ENCODE assay signal across 8 mouse cellular contexts in the genomic region with DNA sequence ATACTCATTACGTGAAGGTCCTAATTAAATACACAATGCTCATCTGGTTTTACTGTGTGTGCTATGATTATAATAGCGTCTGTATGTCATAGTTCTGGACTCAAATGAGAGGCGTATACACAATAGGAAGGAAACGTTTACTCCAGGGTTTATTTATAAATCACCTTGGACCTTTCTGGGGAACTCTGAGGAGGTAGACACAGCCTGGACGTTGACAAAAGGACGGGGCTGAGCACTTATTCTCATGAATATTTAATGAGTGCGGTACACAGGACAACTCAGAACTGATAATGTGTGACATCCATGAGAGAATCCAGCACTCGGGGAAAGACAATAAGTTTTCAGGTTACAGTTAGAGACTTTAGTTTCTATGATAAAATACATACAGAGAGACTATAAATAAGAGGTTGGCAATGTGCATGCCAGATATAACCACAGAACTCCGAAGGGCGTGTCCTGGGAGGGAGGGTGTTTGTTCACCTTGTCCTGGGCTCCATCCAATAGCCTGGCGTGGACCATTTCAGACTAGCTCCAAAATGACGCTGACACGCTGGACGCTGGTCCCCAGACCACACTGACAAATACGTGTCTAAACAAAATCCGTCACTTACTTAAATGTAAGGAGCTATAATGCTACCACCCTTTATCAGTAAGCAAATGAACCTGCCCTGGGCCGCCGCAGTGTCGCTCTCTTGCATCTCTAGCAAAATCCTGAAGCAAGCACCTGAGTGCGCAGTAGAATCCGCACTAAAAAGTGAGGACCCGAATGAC. TPM values are rescaled to one million over a fixed set of nuclear protein-coding genes. Genes with fewer than 3 reads are reported as not detected.
A peak's percentile ranks its signal among the peaks of the same experiment; 100 is the strongest.
DNase-seq lines count a peak whose midpoint lies in the region; ATAC-seq and TF ChIP-seq lines count a peak whose summit lies in the region.

No protein-coding gene starts in this region.

- TF ChIP-seq CTCF in cortical plate, adult 2 months (IDR thresholded peaks at IDR 0.05; ENCODE audit: extremely low read depth, insufficient read depth, low read length) = no peak

- peak; percentile 30; the same call in 1 of the 2 replicates for ATAC-seq in heart, embryonic 16.5 days (replicated peaks; ENCODE audit: extremely low read depth, insufficient read depth, low FRiP score)
- peak; percentile 56 for ATAC-seq in liver, embryonic 16.5 days (ENCODE audit: low read depth)
- ATAC-seq in neutrophil, adult 5-6 weeks (ENCODE audit: extremely low read depth, insufficient number of reproducible peaks, low FRiP score, poor library complexity, severe bottlenecking) = peak; percentile 53; the same call in 1 of the 2 replicates

- peak; percentile 4 for DNase-seq in left cerebral cortex, adult 11 months (ENCODE audit: low spot score)
- no peak for DNase-seq in left cerebral cortex, adult 18-20 months (ENCODE audit: low spot score in 2 of 2)
- no peak for DNase-seq in gastrocnemius, postnatal 4 days (ENCODE audit: low spot score in 2 of 2)
- DNase-seq in ovary, postnatal 36 days (ENCODE audit: low spot score) = no peak

- H3K4me1 ChIP-seq in cortical plate, adult 2 months (ENCODE audit: control insufficient read depth, insufficient read depth, low read length) = no peaks in the 10 kb centered on the region
- H3K4me1 ChIP-seq in heart, embryonic 16.5 days (ENCODE audit: control insufficient read depth, insufficient read depth, low read length) = peaks cover 5% of the 10 kb centered on the region; the same call in 1 of the 2 replicates
- peaks cover 3% of the 10 kb centered on the region; the same call in 1 of the 2 replicates for H3K4me1 ChIP-seq in liver, embryonic 16.5 days (ENCODE audit: control insufficient read depth, low read depth, low read length)

- no peaks in the 10 kb centered on the region for H3K9me3 ChIP-seq in heart, embryonic 16.5 days (replicated peaks; ENCODE audit: control insufficient read depth, low read length)
- no peaks in the 10 kb centered on the region for H3K9me3 ChIP-seq in liver, embryonic 16.5 days (replicated peaks; ENCODE audit: control insufficient read depth, low read length)

- H3K27me3 ChIP-seq in heart, embryonic 16.5 days (ENCODE audit: control insufficient read depth, insufficient read depth, low read length) = 0 out of 2 replicates have a peak, but pooled peaks cover 2% of the 10 kb centered on the region
- H3K27me3 ChIP-seq in liver, embryonic 16.5 days (ENCODE audit: control insufficient read depth, insufficient read depth, low read depth, low read length) = no peaks in the 10 kb centered on the region

- WGBS in heart, embryonic 16.5 days = 12% methylated on average over 22 of the region's 22 CpGs
- 9% methylated on average over 22 of the region's 22 CpGs for WGBS in liver, embryonic 16.5 days (ENCODE audit: insufficient replicate concordance)

- TF ChIP-seq POLR2A in cortical plate, adult 2 months (IDR thresholded peaks at IDR 0.05; ENCODE audit: extremely low read depth, insufficient read depth, low read length) = no peak

- peak overlapping the region; percentile 68 for H3K4me2 ChIP-seq in heart, embryonic 16.5 days (ENCODE audit: low read depth, low read length)
- peak overlapping the region; percentile 85 for H3K4me2 ChIP-seq in liver, embryonic 16.5 days (ENCODE audit: low read depth, low read length)

- peak overlapping the region; percentile 79 for H3K9ac ChIP-seq in heart, embryonic 16.5 days (ENCODE audit: low read length)
- peak overlapping the region; percentile 66 for H3K9ac ChIP-seq in liver, embryonic 16.5 days (ENCODE audit: low read depth, low read length)

- no peaks in the 10 kb centered on the region for H3K36me3 ChIP-seq in heart, embryonic 16.5 days (ENCODE audit: control insufficient read depth, insufficient read depth)
- no peaks in the 10 kb centered on the region for H3K36me3 ChIP-seq in liver, embryonic 16.5 days (ENCODE audit: control insufficient read depth, insufficient read depth)

- peak overlapping the region; percentile 81 for H3K4me3 ChIP-seq in cortical plate, adult 2 months (ENCODE audit: insufficient read depth, low read length)
- H3K4me3 ChIP-seq in heart, embryonic 16.5 days (ENCODE audit: low read length) = peak overlapping the region; percentile 74
- H3K4me3 ChIP-seq in liver, embryonic 16.5 days (ENCODE audit: low read depth, low read length) = peak overlapping the region; percentile 74

- H3K27ac ChIP-seq in cortical plate, adult 2 months (ENCODE audit: insufficient read depth, low read length) = no peak overlapping the region
- H3K27ac ChIP-seq in heart, embryonic 16.5 days (ENCODE audit: low read length) = peak overlapping the region; percentile 77
- no peak overlapping the region for H3K27ac ChIP-seq in liver, embryonic 16.5 days (ENCODE audit: low read length)

RNA-seq across cellular contexts. Expression of a gene that starts 36.6 kb away (rescaled TPM):
- total RNA-seq in left cerebral cortex, adult 18-20 months (2021) = under 1 TPM; 0.26 to 0.70 TPM
- 0.63 and 0.72 TPM in 2 replicates for polyA plus RNA-seq in cortical plate, adult 2 months (2012; rRNA removed)
- polyA plus RNA-seq in heart, embryonic 16.5 days (2015; fragmentation: Nextera tagmentation; extraction: Ambion mirVana) = 2.5 and 2.6 TPM in 2 replicates
- polyA plus RNA-seq in liver, embryonic 16.5 days (2015; fragmentation: Nextera tagmentation; extraction: Ambion mirVana) = 0.28 and 0.33 TPM in 2 replicates
- total RNA-seq in neutrophil, adult 5-6 weeks (2017) = 0.12 and 0.25 TPM in 2 replicates
- 1 to 10 TPM; 2.6 to 3.5 TPM for total RNA-seq in gastrocnemius, postnatal 4 days (2021)

RNA-seq across cellular contexts. Expression of a gene that starts 43.9 kb away (rescaled TPM):
- total RNA-seq in left cerebral cortex, adult 18-20 months (2021) = 1 to 10 TPM; 7.9 to 9.1 TPM
- polyA plus RNA-seq in cortical plate, adult 2 months (2012; rRNA removed) = 7.9 and 8.3 TPM in 2 replicates
- polyA plus RNA-seq in heart, embryonic 16.5 days (2015; fragmentation: Nextera tagmentation; extraction: Ambion mirVana) = 27.3 and 31.2 TPM in 2 replicates
- polyA plus RNA-seq in liver, embryonic 16.5 days (2015; fragmentation: Nextera tagmentation; extraction: Ambion mirVana) = 13.0 and 14.2 TPM in 2 replicates
- 20.0 and 28.0 TPM in 2 replicates for total RNA-seq in neutrophil, adult 5-6 weeks (2017)
- total RNA-seq in gastrocnemius, postnatal 4 days (2021) = 10 to 100 TPM; 14.1 to 15.6 TPM

RNA-seq across cellular contexts. Expression of a gene that starts 48.3 kb away (rescaled TPM):
- total RNA-seq in left cerebral cortex, adult 18-20 months (2021) = 10 to 100 TPM; 28.6 to 30.2 TPM
- polyA plus RNA-seq in cortical plate, adult 2 months (2012; rRNA removed) = 29.7 and 33.0 TPM in 2 replicates
- 39.3 and 41.5 TPM in 2 replicates for polyA plus RNA-seq in heart, embryonic 16.5 days (2015; fragmentation: Nextera tagmentation; extraction: Ambion mirVana)
- 10.0 and 10.3 TPM in 2 replicates for polyA plus RNA-seq in liver, embryonic 16.5 days (2015; fragmentation: Nextera tagmentation; extraction: Ambion mirVana)
- 6.2 and 9.7 TPM in 2 replicates for total RNA-seq in neutrophil, adult 5-6 weeks (2017)
- 10 to 100 TPM; 38.9 to 41.0 TPM for total RNA-seq in gastrocnemius, postnatal 4 days (2021)
